Mouse (Mus musculus) embryonic facial prominence, embryonic 11.5 days (tissue): ENCODE measurements around the gene Pramel7. TPM values are rescaled to one million over a fixed set of nuclear protein-coding genes. Genes with fewer than 3 reads are reported as not detected.

ENCODE experiments used
- polyA plus RNA-seq: library from polyadenylated mRNA; unstranded; fragments of >200 nt; fragmentation: Nextera tagmentation; extraction: Ambion mirVana; gene quantifications from 2 replicates; pipeline ENCODE4 v1.2.1, GENCODE M21; 2014

Pramel7 gene
- polyA plus RNA-seq, 1 experiment from 2014 or later: not detected

Other genes starting within 250 kb of the Pramel7 start
- not detected in 2 replicates for gene Olfr1115, start 249.1 kb downstream of the Pramel7 start, polyA plus RNA-seq
- not detected in 2 replicates for gene Olfr1116, start 229.6 kb downstream of the Pramel7 start, polyA plus RNA-seq
- gene Olfr1118, start 189.5 kb downstream of the Pramel7 start, polyA plus RNA-seq: not detected in 2 replicates
- not detected in 2 replicates for gene Olfr1120, start 142.3 kb downstream of the Pramel7 start, polyA plus RNA-seq
- gene Olfr1121, start 127.2 kb downstream of the Pramel7 start, polyA plus RNA-seq: not detected in 2 replicates
- not detected in 2 replicates for gene Olfr1122, start 111.2 kb downstream of the Pramel7 start, polyA plus RNA-seq
- not detected in 2 replicates for gene Olfr1123, start 80.5 kb downstream of the Pramel7 start, polyA plus RNA-seq
- not detected in 2 replicates for gene Olfr1124, start 66.8 kb downstream of the Pramel7 start, polyA plus RNA-seq
- not detected in 2 replicates for gene Olfr1126, start 43.1 kb downstream of the Pramel7 start, polyA plus RNA-seq
- not detected in 2 replicates for gene Pramel6, start 9.5 kb upstream of the Pramel7 start, polyA plus RNA-seq
- gene Olfr153, start 34.7 kb upstream of the Pramel7 start, polyA plus RNA-seq: not detected in 2 replicates
- not detected in 2 replicates for gene Olfr1128, start 48.4 kb upstream of the Pramel7 start, polyA plus RNA-seq
- gene Olfr1129, start 76.8 kb upstream of the Pramel7 start, polyA plus RNA-seq: not detected in 2 replicates
- gene Olfr1130, start 109.1 kb upstream of the Pramel7 start, polyA plus RNA-seq: not detected in 2 replicates
- not detected in 2 replicates for gene Olfr1131, start 130.0 kb upstream of the Pramel7 start, polyA plus RNA-seq
- not detected in 2 replicates for gene Olfr1132, start 140.4 kb upstream of the Pramel7 start, polyA plus RNA-seq
- gene Olfr1133, start 150.3 kb upstream of the Pramel7 start, polyA plus RNA-seq: not detected in 2 replicates
- not detected in 2 replicates for gene Olfr1134, start 161.4 kb upstream of the Pramel7 start, polyA plus RNA-seq
- not detected in 2 replicates for gene Olfr1135, start 176.6 kb upstream of the Pramel7 start, polyA plus RNA-seq
- not detected in 2 replicates for gene Olfr1136, start 196.9 kb upstream of the Pramel7 start, polyA plus RNA-seq
- not detected in 2 replicates for gene Olfr1137, start 216.1 kb upstream of the Pramel7 start, polyA plus RNA-seq
- not detected in 2 replicates for gene Olfr1138, start 242.9 kb upstream of the Pramel7 start, polyA plus RNA-seq
- gene Olfr1140, start 246.7 kb upstream of the Pramel7 start, polyA plus RNA-seq: not detected in 2 replicates